Mouse (Mus musculus) CH12.LX (cell line): Measurements from ENCODE around the gene 9530077C05Rik. TPM values are rescaled to one million over a fixed set of nuclear protein-coding genes. Genes with fewer than 3 reads are reported as not detected.
"Not testable (repeated sequence)": the region's sequence is repeated elsewhere in the genome, so short reads cannot be mapped to it uniquely, and the experiment has no call there.

Experiments used
- DNase-seq: peaks from one replicate; pipeline ENCODE4 v3.0.0-alpha.2; 2013; ENCODE audit errors: extremely low read depth
- H3K27ac ChIP-seq: 2 replicates; pipeline ENCODE4 v1.5.1; 2012; ENCODE audit warnings: low read depth, mild to moderate bottlenecking, control low read depth, moderate library complexity; ENCODE audit not compliant: insufficient read depth
- H3K27me3 ChIP-seq: replicated peaks from 2 replicates; pipeline ENCODE3; 2012; ENCODE audit warnings: inconsistent platforms
- H3K36me3 ChIP-seq, 2 experiments: replicated peaks in 1 of 2; 2 replicates each; pipeline versions ENCODE3 to v1.6.1; 2012; ENCODE audit warnings: inconsistent platforms in 1 of 2, low read length in 1 of 2, mild to moderate bottlenecking in 1 of 2, mixed read lengths in 1 of 2, moderate library complexity in 1 of 2; ENCODE audit not compliant: control insufficient read depth in 1 of 2, insufficient read depth in 1 of 2
- H3K4me1 ChIP-seq, 2 experiments: 2 replicates each; pipeline ENCODE4 v1.6.1; 2012; ENCODE audit warnings: inconsistent platforms in 1 of 2, moderate library complexity in 1 of 2; ENCODE audit not compliant: insufficient read depth in 2 of 2, control insufficient read depth in 1 of 2
- H3K4me2 ChIP-seq: 2 replicates; pipeline ENCODE4 v1.6.1; 2012; ENCODE audit warnings: low read depth, mild to moderate bottlenecking, control low read depth; ENCODE audit not compliant: poor library complexity, insufficient read depth, severe bottlenecking
- H3K4me3 ChIP-seq, 3 experiments: fragments of 150-350 bp in 1 of 3; sonication (generic) in 1 of 3; replicated peaks in 1 of 3; 2 replicates each; pipeline versions ENCODE3 to v1.5.1; 2011 to 2012; ENCODE audit warnings: low read depth in 2 of 3, low read length in 2 of 3, mild to moderate bottlenecking in 2 of 3, moderate library complexity in 2 of 3, control low read depth in 1 of 3, improper control_type of control experiment in 1 of 3, inconsistent platforms in 1 of 3, mixed read lengths in 1 of 3; ENCODE audit not compliant: poor library complexity in 1 of 3
- H3K79me2 ChIP-seq: replicated peaks from 2 replicates; pipeline ENCODE4 v1.6.1; 2012; ENCODE audit warnings: mild to moderate bottlenecking, moderate library complexity; ENCODE audit not compliant: control insufficient read depth, poor library complexity, insufficient read depth, severe bottlenecking; ENCODE audit errors: extremely low read depth
- H3K9ac ChIP-seq: 2 replicates; pipeline ENCODE4 v1.6.1; 2012; ENCODE audit warnings: low read depth, mild to moderate bottlenecking, control low read depth, moderate library complexity; ENCODE audit not compliant: insufficient read depth
- H3K9me3 ChIP-seq: replicated peaks from 2 replicates; pipeline ENCODE3; 2012; ENCODE audit warnings: low read length, inconsistent platforms, mixed read lengths
- BHLHE40 ChIP-seq: IDR thresholded peaks from 2 replicates; pipeline ENCODE4 v1.6.1; 2011; ENCODE audit warnings: mild to moderate bottlenecking, low read depth, low read length, improper control_type of control experiment
- CHD2 ChIP-seq: IDR thresholded peaks from 2 replicates; pipeline ENCODE4 v1.6.1; 2011; ENCODE audit warnings: low read length, improper control_type of control experiment
- CTCF ChIP-seq, 2 experiments: IDR thresholded peaks in 1 of 2; conservative IDR thresholded peaks in 1 of 2; 2 replicates each; pipeline ENCODE4 v1.5.1; 2011 to 2012; ENCODE audit warnings: low read depth in 2 of 2, low read length in 2 of 2, improper control_type of control experiment in 1 of 2, inconsistent platforms in 1 of 2, mild to moderate bottlenecking in 1 of 2, moderate library complexity in 1 of 2
- E2F4 ChIP-seq: IDR thresholded peaks from 2 replicates; pipeline ENCODE4 v1.6.1; 2011; ENCODE audit warnings: low read depth, low read length, improper control_type of control experiment; ENCODE audit not compliant: insufficient replicate concordance
- ELF1 ChIP-seq: IDR thresholded peaks from 2 replicates; pipeline ENCODE4 v1.6.1; 2014; ENCODE audit warnings: low read depth, mild to moderate bottlenecking, inconsistent platforms, low read length, improper control_type of control experiment
- EP300 ChIP-seq: IDR thresholded peaks from 2 replicates; pipeline ENCODE4 v1.6.1; 2011; ENCODE audit warnings: low read length, improper control_type of control experiment
- ETS1 ChIP-seq: conservative IDR thresholded peaks from 2 replicates; pipeline ENCODE4 v1.6.1; 2012; ENCODE audit warnings: low read depth, mild to moderate bottlenecking, inconsistent platforms, low read length, improper control_type of control experiment, moderate library complexity
- GABPA ChIP-seq: IDR thresholded peaks from 2 replicates; pipeline ENCODE4 v1.6.1; 2012; ENCODE audit warnings: low read depth, low read length, improper control_type of control experiment, inconsistent platforms; ENCODE audit not compliant: insufficient replicate concordance
- HCFC1 ChIP-seq: IDR thresholded peaks from 2 replicates; pipeline ENCODE4 v1.6.1; 2012; ENCODE audit warnings: low read depth, mild to moderate bottlenecking, inconsistent platforms, low read length, improper control_type of control experiment
- JUN ChIP-seq: IDR thresholded peaks from 2 replicates; pipeline ENCODE4 v1.6.1; 2011; ENCODE audit warnings: low read depth, mild to moderate bottlenecking, low read length, improper control_type of control experiment, moderate library complexity; ENCODE audit not compliant: insufficient read depth
- JUND ChIP-seq: conservative IDR thresholded peaks from 2 replicates; pipeline ENCODE4 v1.6.1; 2011; ENCODE audit warnings: low read depth, low read length, improper control_type of control experiment
- KAT2A ChIP-seq: IDR thresholded peaks from 2 replicates; pipeline ENCODE4 v1.6.1; 2012; ENCODE audit warnings: low read length, improper control_type of control experiment, inconsistent platforms; ENCODE audit not compliant: insufficient replicate concordance
- MAX ChIP-seq: IDR thresholded peaks from 2 replicates; pipeline ENCODE4 v1.6.1; 2011; ENCODE audit warnings: low read length, improper control_type of control experiment
- MAZ ChIP-seq: IDR thresholded peaks from 2 replicates; pipeline ENCODE4 v1.6.1; 2012; ENCODE audit warnings: low read depth, mild to moderate bottlenecking, inconsistent platforms, low read length, improper control_type of control experiment, moderate library complexity
- MEF2A ChIP-seq: IDR thresholded peaks from 2 replicates; pipeline ENCODE4 v1.6.1; 2014; ENCODE audit warnings: low read depth, mild to moderate bottlenecking, inconsistent platforms, low read length, improper control_type of control experiment, borderline replicate concordance
- MYC ChIP-seq: IDR thresholded peaks from 2 replicates; pipeline ENCODE4 v1.6.1; 2011; ENCODE audit warnings: low read depth, mild to moderate bottlenecking, improper control_type of control experiment, low read length
- NRF1 ChIP-seq: IDR thresholded peaks from 2 replicates; pipeline ENCODE4 v1.6.1; 2014; ENCODE audit warnings: low read depth, mild to moderate bottlenecking, inconsistent platforms, low read length, improper control_type of control experiment, moderate library complexity
- PAX5 ChIP-seq: IDR thresholded peaks from 2 replicates; pipeline ENCODE4 v1.6.1; 2012; ENCODE audit warnings: low read length, inconsistent platforms, mixed read lengths
- POLR2AphosphoS2 ChIP-seq: IDR thresholded peaks from 2 replicates; pipeline ENCODE4 v1.6.1; 2011; ENCODE audit warnings: low read depth, low read length, improper control_type of control experiment
- RCOR1 ChIP-seq: conservative IDR thresholded peaks from 2 replicates; pipeline ENCODE4 v1.6.1; 2012; ENCODE audit warnings: low read depth, mild to moderate bottlenecking, inconsistent platforms, low read length, improper control_type of control experiment
- TCF12 ChIP-seq: IDR thresholded peaks from 2 replicates; pipeline ENCODE4 v1.6.1; 2014; ENCODE audit warnings: low read depth, mild to moderate bottlenecking, inconsistent platforms, low read length, improper control_type of control experiment
- UBTF ChIP-seq: IDR thresholded peaks from 2 replicates; pipeline ENCODE4 v1.6.1; 2012; ENCODE audit warnings: low read depth, mild to moderate bottlenecking, inconsistent platforms, low read length, improper control_type of control experiment, moderate library complexity
- USF2 ChIP-seq: conservative IDR thresholded peaks from 2 replicates; pipeline ENCODE4 v1.6.1; 2011; ENCODE audit warnings: low read depth, low read length, improper control_type of control experiment
- ZC3H11A ChIP-seq: IDR thresholded peaks from 2 replicates; pipeline ENCODE4 v1.6.1; 2012; ENCODE audit warnings: low read depth, mild to moderate bottlenecking, inconsistent platforms, low read length, improper control_type of control experiment
- ZKSCAN1 ChIP-seq: IDR thresholded peaks from 2 replicates; pipeline ENCODE4 v1.6.1; 2012; ENCODE audit warnings: low read depth, inconsistent platforms, low read length, improper control_type of control experiment, borderline replicate concordance
- ZNF384 ChIP-seq: IDR thresholded peaks from 2 replicates; pipeline ENCODE4 v1.6.1; 2012; ENCODE audit warnings: low read depth, low read length, improper control_type of control experiment, inconsistent platforms
- dilution Hi-C: fragments of 300-500 bp; cut with MboI; formaldehyde crosslinking; loops from 2 replicates; pipeline ENCODE4 v1.14.3; 2020; ENCODE audit warnings: low sequenced_read_pairs; ENCODE audit not compliant: extremely low pct_unique_long_range_greater_than_20kb, extremely low pct_ligation_motif_present
- in situ Hi-C: fragments of 300-500 bp; cut with MboI; formaldehyde crosslinking; loops from 3 replicates; pipeline ENCODE4 v1.14.3; 2019; ENCODE audit warnings: low sequenced_read_pairs, low pct_ligation_motif_present, low pct_unique_long_range_greater_than_20kb, mixed read lengths
- polyA plus RNA-seq: library from polyadenylated mRNA; unstranded; fragments of >175 nt; gene quantifications from 2 replicates; pipeline ENCODE4 v1.2.1, GENCODE M21; 2012; ENCODE audit warnings: low read depth; ENCODE audit not compliant: insufficient read length
- total RNA-seq, 2 experiments: library from RNA; depleted of rRNA; stranded (reverse); fragments of 300-350 nt in 1 of 2; fragments of >200 nt in 1 of 2; gene quantifications; 2 replicates each; pipeline ENCODE4 v1.2.3; 2012 to 2014

Gene 9530077C05Rik
- total and polyA plus RNA-seq, 3 experiments, result 0.71 to 1.4 (median 0.93) TPM

- no peak overlapping the region for H3K4me2 ChIP-seq
- TF ChIP-seq E2F4 (no peak), RCOR1 (no peak), BHLHE40 (no peak), MYC (no peak), ZC3H11A (no peak), MEF2A (no peak), EP300 (no peak), TCF12 (no peak), CTCF (conservative IDR thresholded peaks at IDR 0.05 in 1 of 2, IDR thresholded peaks at IDR 0.05 in 1 of 2; ENCODE audit: low read depth in 2 of 2, low read length in 2 of 2) (no peak), PAX5 (no peak)
- dilution Hi-C loops, result no loop called here
- peaks cover 15 to 18% of the 10 kb centered on the region in 2 experiments for H3K4me1 ChIP-seq
- no peaks in the 10 kb centered on the region for H3K9me3 ChIP-seq
- H3K9ac ChIP-seq, result no peak overlapping the region
- no peak overlapping the region for H3K27ac ChIP-seq
- peaks cover 71 to 93% of the 10 kb centered on the region in 2 experiments for H3K36me3 ChIP-seq
- H3K27me3 ChIP-seq, result no peaks in the 10 kb centered on the region
- no peaks in the 10 kb centered on the region for H3K79me2 ChIP-seq
- no peak for DNase-seq
- in situ Hi-C loops, result no loop called here
- no peak overlapping the region for H3K4me3 ChIP-seq
Measured at GRCm38 (mm10) chr9:22452697-22453096, 41.4 kb downstream of the 9530077C05Rik start.

DNA sequence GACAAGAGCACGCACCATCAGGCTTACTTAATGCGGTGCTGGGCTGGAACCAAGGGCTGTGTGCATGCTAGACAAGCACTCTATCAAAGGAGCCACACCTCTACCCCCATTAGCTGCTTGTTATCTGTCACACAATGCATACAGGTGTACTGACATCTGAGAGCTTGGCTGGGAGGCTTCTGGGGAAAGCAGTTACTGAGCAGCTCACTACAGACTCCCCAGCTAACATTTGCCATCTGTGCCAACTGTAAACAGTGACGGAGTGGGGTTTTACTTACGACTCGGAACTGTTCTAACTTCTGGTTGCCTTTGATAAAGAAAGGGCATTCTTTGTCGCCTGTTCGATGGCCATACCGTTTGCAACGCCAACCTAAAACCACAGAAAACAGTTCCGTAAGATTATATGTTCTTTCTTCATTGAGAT lies 42.2 kb downstream of the 9530077C05Rik start:
- in situ Hi-C loops, result no loop called here
- H3K79me2 ChIP-seq, result no peaks in the 10 kb centered on the region
- H3K36me3 ChIP-seq, result peaks cover 65 to 88% of the 10 kb centered on the region in 2 experiments
- H3K4me2 ChIP-seq, result no peak overlapping the region
- dilution Hi-C loops, result no loop called here
- H3K4me1 ChIP-seq, result peaks cover 13 to 26% of the 10 kb centered on the region in 2 experiments
- H3K4me3 ChIP-seq, result no peak overlapping the region
- no peaks in the 10 kb centered on the region for H3K27me3 ChIP-seq
- H3K27ac ChIP-seq, result no peak overlapping the region
- no peak for DNase-seq
- TF ChIP-seq ELF1 (no peak), HCFC1 (no peak), USF2 (no peak), JUND (no peak), GABPA (no peak), EP300 (no peak), ETS1 (no peak), NRF1 (no peak), CHD2 (no peak), UBTF (no peak), ZKSCAN1 (no peak), E2F4 (no peak), POLR2AphosphoS2 (no peak), PAX5 (no peak), KAT2A (no peak), MAZ (no peak), CTCF (conservative IDR thresholded peaks at IDR 0.05 in 1 of 2, IDR thresholded peaks at IDR 0.05 in 1 of 2; ENCODE audit: low read depth in 2 of 2, low read length in 2 of 2) (no peak), MAX (no peak), JUN (no peak), ZNF384 (no peak)
- no peaks in the 10 kb centered on the region for H3K9me3 ChIP-seq
- no peak overlapping the region for H3K9ac ChIP-seq

GRCm38 (mm10) chr9:22453990-22454389 lies 42.7 kb downstream of the 9530077C05Rik start, which contains the start of gene Gm17545:
TSS of gene Gm17545 (plus strand) at chr9:22454290.
- H3K9ac ChIP-seq, DNase-seq, H3K27ac ChIP-seq, H3K4me3 ChIP-seq, dilution Hi-C loops, in situ Hi-C loops, H3K4me2 ChIP-seq, H3K79me2 ChIP-seq, H3K9me3 ChIP-seq, H3K27me3 ChIP-seq: not testable (repeated sequence)
- peaks cover 8 to 27% of the 10 kb centered on the region in 2 experiments for H3K4me1 ChIP-seq
- H3K36me3 ChIP-seq, result peaks cover 61 to 86% of the 10 kb centered on the region in 2 experiments
